Mouse (Mus musculus) T-cell, adult 66 days (primary cell): ENCODE data around the gene Hscb. TPM values are rescaled to one million over a fixed set of nuclear protein-coding genes. Genes with fewer than 3 reads are reported as not detected.

Experiments
- total RNA-seq, 2 experiments: library from RNA; stranded (reverse); gene quantifications; 3 replicates in 1 of 2; 4 replicates in 1 of 2; pipeline ENCODE4 v1.2.4; 2023

Gene Hscb
- 10 to 100 TPM; 20.9 to 21.5 TPM for total RNA-seq

GRCm38 (mm10) chr5:110839678-110840365 lies at the start of gene Hscb, which contains the start of gene Chek2:
Gene Hscb (minus strand): TSS chr5:110839777.
Gene Chek2 (plus strand): TSS chr5:110839979.

GRCm38 (mm10) chr5:110879584-110880374 lies 40.2 kb upstream of the Hscb start, which contains the start of gene Ttc28:
Gene Ttc28 (plus strand): TSS chr5:110879803.

GRCm38 (mm10) chr5:110809667-110810325 lies 29.8 kb downstream of the Hscb start, which contains the start of gene Ulk1:
Gene Ulk1 (minus strand): TSS chr5:110810097.

GRCm38 (mm10) chr5:110779998-110780760 lies 59.4 kb downstream of the Hscb start, which contains the start of gene Pus1:
Gene Pus1 (minus strand): TSS chr5:110780659.

Other genes starting within 250 kb of the Hscb start
- 10 to 100 TPM; 66.3 to 76.9 TPM for gene Noc4l, start 186.4 kb downstream of the Hscb start, total RNA-seq
- gene Ddx51, start 186.3 kb downstream of the Hscb start, total RNA-seq = 10 to 100 TPM; 64.7 to 71.0 TPM
- gene Ep400, start 69.1 kb downstream of the Hscb start, total RNA-seq = 100 to 1,000 TPM; 249 to 257 TPM
- gene Pus1, start 59.1 kb downstream of the Hscb start, total RNA-seq = 10 to 100 TPM; 37.4 to 41.5 TPM
- 10 to 100 TPM; 75.7 to 90.6 TPM for gene Ulk1, start 29.7 kb downstream of the Hscb start, total RNA-seq
- 1 to 10 TPM; 6.6 to 6.7 TPM for gene Chek2, start 202 bp upstream of the Hscb start, total RNA-seq
- 10 to 100 TPM; 33.2 to 41.4 TPM for gene Ttc28, start 40.0 kb upstream of the Hscb start, total RNA-seq